Mouse (Mus musculus) liver, embryonic 14.5 days (tissue): ENCODE measurements around the gene Gm20854. TPM values are rescaled to one million over a fixed set of nuclear protein-coding genes. Genes with fewer than 3 reads are reported as not detected.
"Not testable (repeated sequence)": the region's sequence is repeated elsewhere in the genome, so short reads cannot be mapped to it uniquely, and the experiment has no call there.

ENCODE experiments used
- ATAC-seq: fragments of 200-750 bp; cut with Nextera tagmentation; 2 replicates; pipeline ENCODE4 v1.8.0; 2017; ENCODE audit warnings: moderate number of reproducible peaks, mild to moderate bottlenecking, moderate library complexity; ENCODE audit not compliant: insufficient read depth
- DNase-seq, 3 experiments: peaks; one replicate each; pipeline ENCODE4 v3.0.0-alpha.2; 2012 to 2013; ENCODE audit warnings: low read depth in 3 of 3, low spot score in 3 of 3
- H3K27ac ChIP-seq: fragments of 300-500 bp; sonication (generic); 2 replicates; pipeline ENCODE4 v1.5.1; 2014; ENCODE audit warnings: moderate library complexity, mild to moderate bottlenecking, control low read depth, inconsistent platforms
- H3K27me3 ChIP-seq: fragments of 300-500 bp; sonication (generic); 2 replicates; pipeline ENCODE4 v1.6.1; 2014; ENCODE audit warnings: mild to moderate bottlenecking, low read length, moderate library complexity; ENCODE audit not compliant: control insufficient read depth, insufficient read depth
- H3K36me3 ChIP-seq: fragments of 300-500 bp; sonication (generic); replicated peaks from 2 replicates; pipeline ENCODE4 v1.6.1; 2014; ENCODE audit warnings: low read depth; ENCODE audit not compliant: control insufficient read depth, insufficient read depth
- H3K4me1 ChIP-seq, 2 experiments: fragments of 200-500 bp in 1 of 2; fragments of 300-500 bp in 1 of 2; sonication (generic) in 1 of 2; replicated peaks; 2 replicates each; pipeline ENCODE4 v1.6.1; 2012 to 2014; ENCODE audit warnings: antibody characterized with exemption in 1 of 2, inconsistent platforms in 1 of 2, low read length in 1 of 2; ENCODE audit not compliant: control insufficient read depth in 2 of 2, insufficient read depth in 2 of 2
- H3K4me2 ChIP-seq: fragments of 300-500 bp; sonication (generic); 2 replicates; pipeline ENCODE4 v1.6.1; 2014; ENCODE audit warnings: low read depth, mild to moderate bottlenecking, control low read depth, moderate library complexity
- H3K4me3 ChIP-seq, 2 experiments: fragments of 200-500 bp in 1 of 2; fragments of 300-500 bp in 1 of 2; sonication (generic) in 1 of 2; 2 replicates each; pipeline ENCODE4 v1.5.1; 2012 to 2014; ENCODE audit warnings: low read depth in 2 of 2, low read length in 2 of 2, mild to moderate bottlenecking in 2 of 2, control low read depth in 1 of 2, inconsistent platforms in 1 of 2, moderate library complexity in 1 of 2; ENCODE audit not compliant: insufficient read depth in 1 of 2
- H3K9ac ChIP-seq: fragments of 300-500 bp; sonication (generic); replicated peaks from 2 replicates; pipeline ENCODE4 v1.6.1; 2014; ENCODE audit warnings: mild to moderate bottlenecking, control low read depth, moderate library complexity
- H3K9me3 ChIP-seq: fragments of 300-500 bp; sonication (generic); 2 replicates; pipeline ENCODE4 v1.6.1; 2016; ENCODE audit warnings: low read length, mixed read lengths; ENCODE audit not compliant: control insufficient read depth
- WGBS: fragments of 180-500 bp; shearing (Covaris S2); extraction: QIAGEN DNeasy Blood & Tissue Kit; methylation state at CpG from one replicate; pipeline ENCODE4 v1.1.7; 2014; ENCODE audit not compliant: insufficient replicate concordance; 5-methylcytosine and 5-hydroxymethylcytosine counted together
- polyA plus RNA-seq, 2 experiments: library from polyadenylated mRNA; depleted of rRNA in 1 of 2; stranded (reverse) in 1 of 2; unstranded in 1 of 2; fragments of >200 nt; fragmentation: Nextera tagmentation in 1 of 2; extraction: Ambion mirVana in 1 of 2; gene quantifications; 2 replicates each; pipeline versions ENCODE4 v1.2.1 to v1.2.3; 2012 to 2014

Gm20854 gene
- polyA plus RNA-seq (2012; rRNA removed) (not detected in 2 replicates), polyA plus RNA-seq (2014; fragmentation: Nextera tagmentation; extraction: Ambion mirVana) (not detected in 2 replicates)

- not testable (repeated sequence) for DNase-seq, H3K4me3 ChIP-seq, H3K36me3 ChIP-seq, H3K4me2 ChIP-seq, H3K4me1 ChIP-seq, H3K27me3 ChIP-seq, H3K9me3 ChIP-seq, H3K27ac ChIP-seq, H3K9ac ChIP-seq, ATAC-seq
- WGBS, result no CpG with 5 or more reads among the region's 6 CpGs
Measured at GRCm38 (mm10) chrY:85530808-85531207, at the start of gene Gm20854. Gene Gm20854, minus strand, starts transcription at chrY:85530908.
